Mouse (Mus musculus): ENCODE results near the gene Ccdc88c.

Ccdc88c gene

GRCm38 (mm10) chr12:100996378-100996898 lies 32.4 kb downstream of the Ccdc88c start:
- DNase-seq (ENCODE audit: low read depth, low spot score): no peak

DNA sequence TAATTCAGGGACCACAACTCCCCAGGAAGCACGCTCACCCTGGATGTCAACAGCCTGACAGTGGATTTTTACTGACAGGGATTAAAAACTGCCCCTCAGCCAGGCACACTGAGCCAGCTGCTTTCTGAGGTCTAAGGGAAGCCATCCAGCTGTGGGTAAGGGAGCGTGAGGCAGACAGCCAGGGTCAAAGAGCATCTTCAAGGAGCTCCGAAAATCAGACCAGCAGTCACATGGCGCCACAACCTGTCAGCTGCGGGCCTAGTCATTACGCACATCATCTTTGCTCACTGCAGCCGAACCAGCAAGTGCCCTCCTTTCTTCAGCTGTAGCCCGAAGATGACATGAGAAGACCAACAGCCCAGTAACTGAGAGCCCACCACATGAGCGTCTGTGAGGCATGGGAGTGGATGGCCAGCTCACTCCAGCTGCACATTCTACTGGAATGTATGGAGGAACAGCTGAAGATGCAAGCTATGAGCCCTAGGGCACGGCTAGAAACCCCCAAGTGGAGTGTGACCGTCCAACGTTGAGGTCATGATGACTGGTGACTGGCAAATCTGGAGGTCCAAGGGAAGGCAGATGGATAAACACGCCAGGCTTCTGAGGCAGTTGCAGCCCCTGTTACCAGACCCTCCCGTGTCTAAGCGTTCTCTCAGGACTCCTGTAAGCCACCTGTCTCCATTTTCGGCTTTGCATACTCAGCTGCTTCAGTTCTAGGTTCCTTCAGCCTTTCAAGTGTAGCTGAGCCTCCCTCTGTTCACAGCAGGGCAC lies 33.1 kb downstream of the Ccdc88c start:
- DNase-seq (ENCODE audit: low read depth, low spot score): no peak

- no peak for DNase-seq (ENCODE audit: low read depth, low spot score)
Observed at GRCm38 (mm10) chr12:100994140-100995015, 34.5 kb downstream of the Ccdc88c start.

DNA sequence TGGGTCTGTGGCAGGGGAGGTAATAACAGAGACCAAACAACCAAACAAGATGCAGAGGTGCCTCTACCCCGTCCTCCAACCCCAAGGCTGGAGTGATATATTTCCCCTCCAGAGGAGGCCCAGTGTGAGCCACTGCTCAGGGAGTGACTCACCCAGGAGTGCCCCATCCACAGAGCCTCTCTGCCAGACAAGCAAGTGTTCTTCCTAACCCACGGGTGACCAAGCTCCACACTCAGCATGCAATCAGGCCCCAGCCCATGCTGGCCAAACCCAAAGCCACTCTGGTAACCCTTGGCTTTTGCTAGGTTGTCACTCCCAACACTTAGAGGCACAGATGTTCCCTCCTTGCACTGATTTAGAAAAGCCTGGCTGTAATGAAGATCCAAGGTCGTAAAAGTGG lies 35.7 kb downstream of the Ccdc88c start:
- no peak for DNase-seq (ENCODE audit: low read depth, low spot score)

- DNase-seq (ENCODE audit: low read depth, low spot score): no peak
Observed at GRCm38 (mm10) chr12:100992505-100992904, 36.4 kb downstream of the Ccdc88c start.

DNA sequence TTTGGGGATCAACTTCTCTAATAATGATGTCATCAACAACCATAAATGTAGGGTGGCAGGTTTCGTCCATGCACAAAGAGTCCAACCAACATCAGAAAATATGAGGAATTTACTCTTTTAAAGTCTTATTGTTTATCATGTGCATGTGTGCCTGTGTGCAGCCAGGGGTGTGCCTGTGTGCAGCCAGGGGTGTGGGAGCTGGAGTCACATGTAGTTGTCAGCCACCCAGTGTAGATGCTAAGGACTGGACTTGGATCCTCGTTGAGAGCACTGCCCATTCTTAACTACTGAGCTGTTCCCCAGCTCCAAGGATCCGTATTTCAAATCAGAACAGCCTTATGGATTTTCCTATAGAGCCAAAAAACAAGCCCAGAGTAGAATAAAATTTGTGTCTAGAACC lies 37.7 kb downstream of the Ccdc88c start:
- DNase-seq (ENCODE audit: low read depth, low spot score): no peak

GRCm38 (mm10) chr12:100990291-100990690 lies 38.6 kb downstream of the Ccdc88c start:
- DNase-seq (ENCODE audit: low read depth, low spot score): no peak

DNA sequence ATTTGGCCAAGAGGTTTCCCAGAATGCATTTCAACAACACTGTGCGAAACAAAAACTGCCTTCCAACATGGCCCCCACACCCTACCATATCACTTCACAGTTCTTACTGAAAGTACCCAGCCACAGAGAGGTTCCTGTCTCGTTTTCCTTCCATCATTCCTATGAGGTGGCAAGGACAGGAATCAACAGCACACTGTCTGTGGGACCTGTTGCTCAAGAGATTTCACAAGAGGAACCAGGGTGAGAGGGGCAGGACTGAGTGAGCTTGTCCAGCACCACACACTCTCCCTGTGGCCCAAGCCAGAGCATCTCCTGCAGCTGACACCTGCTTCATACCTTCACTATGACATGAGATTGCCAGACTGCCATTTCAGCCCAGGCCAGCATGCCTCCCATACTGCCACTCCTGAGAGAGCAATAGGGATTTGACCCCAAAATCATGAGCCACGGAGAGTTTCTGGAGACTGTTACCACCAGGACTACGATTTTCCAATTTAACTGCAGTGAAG lies 39.0 kb downstream of the Ccdc88c start:
- DNase-seq (ENCODE audit: low read depth, low spot score): no peak

- DNase-seq (ENCODE audit: low read depth, low spot score): no peak
Observed at GRCm38 (mm10) chr12:100988324-100989130, 40.3 kb downstream of the Ccdc88c start.

DNA sequence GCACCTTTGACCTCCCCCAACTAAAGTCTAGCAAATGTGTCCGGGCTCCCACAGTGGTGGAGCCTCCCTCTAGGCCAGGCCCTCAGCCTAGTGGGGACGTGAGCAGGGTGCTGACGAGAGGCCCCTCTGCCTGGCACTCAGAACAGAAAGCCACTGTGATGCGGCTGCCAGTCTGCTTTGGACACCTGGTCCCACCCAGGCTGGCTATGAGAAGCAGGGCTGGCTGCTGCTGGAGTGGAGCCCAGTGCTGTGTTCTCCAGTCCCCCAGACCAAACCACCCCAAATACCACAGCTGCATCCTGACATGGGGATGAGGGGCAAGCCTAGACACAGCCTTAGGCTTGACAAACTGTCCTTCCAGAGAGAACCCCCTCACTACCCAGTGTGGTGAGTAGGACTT lies 42.4 kb downstream of the Ccdc88c start:
- DNase-seq (ENCODE audit: low read depth, low spot score): no peak

GRCm38 (mm10) chr12:100985793-100986157 lies 43.1 kb downstream of the Ccdc88c start:
- no peak for DNase-seq (ENCODE audit: low read depth, low spot score)

- no peak for DNase-seq (ENCODE audit: low read depth, low spot score)
Observed at GRCm38 (mm10) chr12:100985050-100985792, 43.6 kb downstream of the Ccdc88c start.

DNA sequence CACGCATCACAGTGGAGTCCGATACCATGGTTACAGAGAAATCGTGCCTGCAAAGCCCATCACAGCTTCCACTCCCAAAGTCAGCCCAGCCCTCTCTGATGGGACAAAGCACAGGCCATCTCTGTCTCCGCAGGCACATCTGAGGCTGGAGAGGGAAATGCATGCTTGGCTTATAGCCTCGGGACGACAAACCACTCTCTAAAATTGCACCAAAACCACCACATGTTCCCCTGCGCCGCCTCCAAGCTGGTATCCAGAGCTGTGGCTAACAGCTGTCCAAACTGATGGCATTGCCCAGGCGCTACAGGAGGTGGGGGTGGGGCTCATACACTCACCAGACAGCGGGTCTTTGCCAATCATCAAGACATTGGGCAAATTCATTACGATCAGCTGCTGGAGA lies 45.3 kb downstream of the Ccdc88c start:
- no peak for DNase-seq (ENCODE audit: low read depth, low spot score)

DNA sequence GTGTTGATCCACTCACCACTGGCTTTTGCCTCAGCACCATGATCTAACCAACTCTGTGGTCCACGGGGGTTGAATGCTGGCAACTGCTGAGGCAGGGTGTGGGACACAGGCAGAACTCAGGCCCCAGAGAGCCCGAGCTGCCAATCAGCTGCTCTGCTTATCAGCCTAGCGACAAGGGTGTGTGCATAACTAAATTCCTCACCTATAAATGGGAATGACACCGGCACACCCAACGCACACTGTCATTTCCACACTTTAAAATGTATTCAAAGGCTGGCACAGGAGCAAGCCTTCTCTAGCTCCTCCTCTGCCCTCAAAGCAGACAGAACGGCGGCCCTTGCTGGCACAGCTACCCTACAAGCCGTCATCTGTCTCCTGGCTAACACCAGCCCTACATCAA lies 46.6 kb downstream of the Ccdc88c start:
- DNase-seq (ENCODE audit: low read depth, low spot score): no peak

DNA sequence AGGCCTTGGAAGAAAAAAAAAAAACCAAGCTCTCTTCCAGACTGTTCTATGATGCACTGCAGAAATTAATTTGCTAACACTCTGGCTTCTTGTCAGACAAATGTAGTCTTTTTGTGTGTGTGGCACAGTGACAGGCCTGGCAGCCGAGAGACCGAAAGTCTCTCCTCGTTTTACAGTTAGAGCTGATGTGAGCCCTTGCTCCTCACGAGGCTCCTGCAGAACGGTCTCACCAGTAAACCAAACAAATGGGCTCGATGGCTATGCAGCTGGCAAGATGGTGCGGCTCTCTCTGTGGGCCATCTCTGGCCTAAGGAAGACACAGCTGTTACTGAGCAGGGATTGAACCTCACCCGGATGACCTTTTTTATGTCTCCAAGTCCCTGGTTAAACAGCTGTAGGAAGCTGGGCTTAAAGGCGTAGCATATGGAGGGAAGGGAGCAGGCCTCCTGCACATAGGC lies 48.3 kb downstream of the Ccdc88c start:
- DNase-seq (ENCODE audit: low read depth, low spot score): no peak

- DNase-seq (ENCODE audit: low read depth, low spot score): no peak
Observed at GRCm38 (mm10) chr12:100979616-100980015, 49.2 kb downstream of the Ccdc88c start.

DNA sequence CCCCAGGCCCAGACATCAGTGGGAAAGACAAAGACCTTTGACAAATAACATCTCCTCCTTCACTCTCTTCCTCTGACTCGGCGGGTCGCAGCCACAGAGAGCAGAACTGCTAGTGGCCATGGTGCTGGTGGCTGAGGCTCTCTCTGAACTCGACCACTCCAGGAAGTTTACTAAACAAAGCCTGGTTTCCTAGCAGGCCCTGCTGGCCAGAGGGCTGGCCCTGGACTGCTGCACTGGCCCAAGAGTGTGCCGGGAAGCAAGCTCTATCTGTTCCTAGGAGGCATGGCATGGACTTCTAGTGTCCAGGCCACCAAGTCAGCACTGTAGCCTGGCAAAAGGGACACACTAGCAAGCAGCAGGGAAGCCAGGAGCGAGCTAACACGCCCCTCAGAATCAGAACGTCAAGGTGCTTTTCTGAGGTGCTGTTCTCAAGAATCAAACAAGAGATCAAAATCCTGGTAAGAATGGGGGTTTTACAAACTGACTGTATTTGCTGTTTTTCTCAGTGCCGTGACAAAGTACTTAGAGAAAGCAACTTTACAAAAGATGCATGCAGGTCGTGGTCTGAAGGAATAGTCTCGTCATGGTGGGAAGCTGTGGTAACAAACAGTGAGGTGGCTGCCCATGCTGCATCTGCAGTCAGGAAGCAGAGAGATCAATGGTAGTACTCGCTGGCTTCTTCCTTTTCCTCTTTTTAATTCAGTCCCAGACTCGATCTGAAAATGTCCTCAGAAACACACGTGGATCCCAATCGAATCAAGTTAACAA lies 50.7 kb downstream of the Ccdc88c start:
- no peak for DNase-seq (ENCODE audit: low read depth, low spot score)

DNA sequence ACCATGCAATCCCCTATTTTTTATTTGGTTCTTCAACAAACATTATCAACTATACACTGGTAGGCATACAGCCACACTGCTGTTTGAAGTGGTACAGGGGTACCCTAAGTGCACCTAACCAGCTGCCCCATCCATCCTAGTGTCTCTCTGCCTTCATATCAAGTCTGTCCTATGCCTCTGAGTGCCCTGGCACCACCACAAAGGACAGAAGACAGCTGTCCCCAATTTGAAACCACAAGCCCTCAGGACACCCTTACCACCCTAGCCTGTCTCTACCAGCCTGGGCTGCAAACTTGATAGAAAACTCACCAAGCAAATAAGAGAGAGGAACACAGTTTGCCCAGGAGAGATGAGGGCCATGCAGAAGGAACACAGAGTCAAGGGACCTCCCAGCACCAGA lies 51.3 kb downstream of the Ccdc88c start:
- DNase-seq (ENCODE audit: low read depth, low spot score): no peak

DNA sequence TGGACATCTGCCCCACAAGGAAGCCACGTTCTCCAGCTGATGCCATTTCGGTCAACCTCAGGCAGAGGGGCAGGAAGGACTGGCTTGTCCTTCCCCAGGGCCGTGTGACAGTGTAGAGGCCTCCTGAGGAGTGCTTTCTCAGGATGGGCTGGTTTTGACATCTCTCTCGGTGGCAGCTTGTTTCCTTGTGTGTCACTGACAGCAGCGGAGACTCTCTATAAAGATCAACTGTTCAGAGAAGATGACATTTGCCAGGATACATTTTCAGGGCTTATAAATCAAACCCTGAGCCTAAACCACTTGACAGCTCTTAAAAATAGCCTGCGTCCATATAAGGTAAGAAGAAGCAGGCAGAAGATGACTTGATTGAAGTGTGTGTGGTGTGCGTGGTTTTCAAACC lies 59.0 kb downstream of the Ccdc88c start:
- no peak for DNase-seq (ENCODE audit: low read depth, low spot score)

GRCm38 (mm10) chr12:100967383-100967782 lies 61.5 kb downstream of the Ccdc88c start:
- DNase-seq (ENCODE audit: low read depth, low spot score): no peak

Data from retina, adult 2 months (tissue).